Mouse (Mus musculus) cerebellum, postnatal 25 days (tissue): ENCODE results near the gene Snap23.

Source experiments
- DNase-seq, 2 experiments: peaks; one replicate each; pipeline ENCODE4 v3.0.0; 2021; ENCODE audit warnings: mixed read lengths in 2 of 2

Gene Snap23

DNA sequence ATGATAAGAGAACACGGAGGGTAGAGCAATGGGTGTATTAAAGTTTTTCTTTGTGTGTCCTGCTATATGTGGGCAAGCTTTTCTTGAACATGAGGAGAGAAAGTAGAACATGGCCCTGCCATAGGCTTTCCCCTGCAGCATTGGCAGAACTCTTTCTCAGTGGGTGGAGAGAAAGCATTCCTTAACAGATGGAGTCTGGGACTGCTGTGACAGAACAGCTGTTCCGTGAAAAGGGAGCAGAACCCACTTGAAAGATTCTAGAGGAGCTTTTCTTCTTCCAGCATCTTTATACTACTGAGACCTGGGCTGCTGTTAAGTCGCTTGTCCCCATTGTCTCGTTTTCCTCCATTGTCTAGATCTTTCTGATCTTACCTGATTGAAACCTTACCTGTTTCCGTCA, 22.3 kb downstream of the Snap23 start:
- DNase-seq, result no peak

DNA sequence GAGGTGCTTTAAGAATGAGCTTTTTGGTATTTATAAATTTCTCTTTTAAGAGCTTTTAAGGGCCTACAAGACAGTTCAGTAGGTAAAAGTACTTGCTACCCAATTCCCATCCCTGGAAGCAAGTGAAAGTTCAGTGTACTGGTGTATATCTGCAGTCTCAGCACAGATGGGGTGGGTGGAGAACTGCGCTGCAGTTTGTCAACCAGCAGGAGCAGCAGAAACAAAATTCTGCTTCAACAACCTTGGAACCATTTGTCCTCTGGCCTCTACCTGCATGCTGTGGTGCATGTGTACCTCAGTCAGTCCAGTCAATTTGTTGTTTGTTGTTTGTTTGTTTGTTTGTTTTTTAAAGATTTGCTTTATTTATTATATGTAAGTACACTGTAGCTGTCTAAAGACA, 24.8 kb downstream of the Snap23 start:
- no peak for DNase-seq

DNA sequence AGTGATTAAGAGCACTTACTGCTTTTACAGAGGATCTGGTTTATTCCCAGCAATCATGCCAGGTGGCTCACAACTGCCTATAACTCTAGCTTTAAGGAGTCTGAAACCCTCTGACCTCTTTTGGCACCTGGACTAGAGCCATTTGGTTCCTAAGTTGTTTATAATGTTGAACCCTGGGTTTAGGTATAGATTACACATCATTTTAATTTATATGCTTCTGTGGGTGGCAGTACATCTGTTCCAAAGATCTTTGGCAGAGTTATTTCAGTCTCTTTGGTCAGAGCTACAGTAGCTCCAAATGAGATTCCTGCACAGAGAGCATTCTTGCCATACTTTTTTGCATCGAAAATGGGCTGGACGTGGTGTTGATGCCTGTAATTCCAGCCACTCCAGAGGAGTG, 30.3 kb downstream of the Snap23 start:
- no peak for DNase-seq

DNA sequence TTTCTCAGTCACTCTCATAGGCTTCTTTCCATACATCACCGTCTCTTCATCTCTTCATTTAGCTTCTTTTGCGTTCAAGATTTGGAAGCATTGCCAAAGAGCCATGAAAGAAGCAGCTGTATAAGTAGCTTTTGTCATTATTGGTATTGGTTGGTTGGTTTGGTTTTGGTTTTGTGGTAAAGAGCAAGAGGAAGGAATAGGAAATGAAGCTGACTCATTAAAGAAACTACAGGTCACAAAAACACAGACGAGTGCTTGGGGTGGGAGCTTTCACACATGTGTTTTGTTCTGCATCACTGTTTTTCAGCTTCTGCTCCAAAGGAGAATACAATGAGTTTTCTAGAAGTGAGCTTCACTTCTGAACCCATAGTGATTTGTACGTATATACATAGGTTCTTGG, 32.0 kb downstream of the Snap23 start:
- DNase-seq, result no peak

DNA sequence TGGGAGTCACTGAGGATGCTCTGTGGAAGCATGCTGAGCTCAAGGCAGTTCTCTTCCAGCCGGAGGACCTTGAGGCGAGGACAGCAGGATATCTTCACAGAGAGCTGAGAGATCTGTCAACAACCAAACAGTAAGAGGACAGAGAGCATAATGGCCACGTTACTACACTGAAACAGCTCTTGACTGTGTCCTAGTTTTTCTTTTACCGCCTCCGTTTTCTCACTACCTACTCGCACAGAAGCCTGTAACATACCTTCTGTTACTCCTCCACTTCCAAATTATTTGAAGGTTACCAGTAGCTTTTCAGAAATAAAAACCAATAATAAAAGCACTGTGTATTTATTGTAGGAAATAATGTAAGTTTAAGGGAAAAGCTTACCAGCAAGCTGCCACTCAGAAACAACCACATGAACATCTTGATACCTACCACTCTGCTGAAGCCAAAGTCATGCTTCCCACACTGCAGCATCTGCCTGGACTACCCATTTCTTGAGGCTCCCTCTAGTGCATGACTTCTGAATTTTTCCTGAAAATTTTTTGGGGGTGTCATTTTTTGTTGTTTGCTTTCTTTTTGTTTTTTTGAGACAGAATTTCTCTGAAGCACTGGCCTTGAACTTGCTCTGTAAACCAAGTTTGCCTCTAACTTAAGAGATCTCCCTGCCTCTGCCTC, 38.7 kb downstream of the Snap23 start:
- no peak for DNase-seq

DNA sequence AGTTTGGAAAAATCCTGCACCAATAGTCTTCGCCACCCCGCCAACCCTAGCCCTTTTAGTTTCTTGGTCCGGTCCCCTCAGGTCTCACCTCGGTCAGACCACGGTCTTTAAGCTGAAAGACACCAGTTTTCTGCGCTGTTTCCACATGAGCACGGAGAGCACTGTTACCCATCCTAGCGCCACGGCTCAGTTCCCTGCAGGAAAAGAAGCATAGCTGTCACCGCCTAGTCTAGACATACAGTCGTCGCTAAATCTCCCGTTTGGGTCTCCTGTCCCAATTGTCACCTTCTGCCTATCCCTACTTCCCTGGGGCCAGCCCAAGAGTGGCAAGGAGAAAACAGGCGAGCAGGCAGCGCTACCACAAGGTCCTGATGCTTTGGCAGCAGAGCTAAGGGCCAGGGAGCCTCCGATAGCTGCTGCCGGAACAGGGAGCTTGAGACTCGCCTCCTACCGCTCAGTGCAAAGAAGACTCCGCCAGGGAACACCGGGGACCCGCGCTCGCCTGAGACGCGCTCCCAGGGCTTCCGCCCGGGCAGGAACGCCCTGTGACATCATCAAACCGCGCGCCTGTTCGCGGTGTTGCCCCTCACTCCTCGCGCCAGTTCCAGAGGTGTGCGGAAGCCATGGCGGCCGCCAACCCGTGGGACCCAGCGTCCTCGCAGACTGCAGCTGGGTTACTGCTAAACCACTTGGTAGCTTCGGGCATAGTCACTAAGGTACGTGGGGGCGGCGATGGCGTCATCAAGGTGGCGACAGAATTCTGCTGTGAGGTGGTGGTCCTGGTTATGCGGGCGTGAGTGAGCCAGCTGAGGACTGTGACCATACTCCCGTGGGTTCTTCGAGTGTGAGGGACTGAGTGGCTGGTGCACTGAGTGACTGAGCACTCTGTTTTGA, 41.6 kb downstream of the Snap23 start, which contains the start of the genes Haus2 and Lrrc57:
Haus2 (plus strand) TSS at position 554 of the 894 bp plus-strand sequence.
Lrrc57 (minus strand) TSS at position 691 of the 894 bp plus-strand sequence.
- DNase-seq, result peak; percentile 94

DNA sequence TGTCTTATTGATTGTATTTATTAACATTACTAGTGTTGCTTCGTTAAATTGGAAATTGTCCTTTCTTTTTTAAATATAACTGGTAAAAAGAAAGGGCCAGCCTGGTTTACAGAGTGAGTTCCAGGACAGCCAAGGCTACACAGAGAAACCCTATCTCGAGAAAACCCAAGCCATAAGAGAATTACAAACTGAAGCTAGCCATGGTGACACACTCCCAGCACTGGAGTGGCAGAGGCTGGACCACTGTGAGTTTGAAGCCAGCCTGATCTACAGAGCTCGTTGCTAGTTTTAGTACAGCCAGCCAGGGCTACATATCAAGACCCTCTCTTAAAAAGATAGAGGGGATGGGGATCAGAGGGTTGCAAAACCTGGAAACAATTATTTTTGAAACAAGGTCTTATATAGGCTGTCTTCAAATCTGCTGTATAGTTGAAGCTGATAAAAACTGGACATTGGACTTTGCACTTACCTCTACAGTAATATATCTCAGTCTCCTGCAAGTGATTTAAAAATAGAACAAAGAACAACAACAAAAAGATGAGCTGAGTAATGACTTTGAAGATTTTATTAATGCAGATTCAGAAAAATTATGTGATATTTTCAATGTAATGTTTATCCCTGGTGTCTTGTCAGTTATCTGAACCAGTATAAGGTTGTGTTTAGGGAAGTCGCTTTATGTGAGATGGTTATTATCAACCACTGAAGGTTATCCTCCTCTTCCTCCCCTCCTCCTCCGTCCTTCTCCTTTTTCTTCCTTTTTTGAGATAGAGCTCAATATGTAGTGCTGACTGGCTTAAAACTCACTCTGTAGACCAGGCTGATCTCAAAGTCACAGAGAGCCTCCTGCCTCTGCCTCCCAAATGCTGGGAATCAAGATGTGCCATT, 49.0 kb downstream of the Snap23 start:
- no peak for DNase-seq

DNA sequence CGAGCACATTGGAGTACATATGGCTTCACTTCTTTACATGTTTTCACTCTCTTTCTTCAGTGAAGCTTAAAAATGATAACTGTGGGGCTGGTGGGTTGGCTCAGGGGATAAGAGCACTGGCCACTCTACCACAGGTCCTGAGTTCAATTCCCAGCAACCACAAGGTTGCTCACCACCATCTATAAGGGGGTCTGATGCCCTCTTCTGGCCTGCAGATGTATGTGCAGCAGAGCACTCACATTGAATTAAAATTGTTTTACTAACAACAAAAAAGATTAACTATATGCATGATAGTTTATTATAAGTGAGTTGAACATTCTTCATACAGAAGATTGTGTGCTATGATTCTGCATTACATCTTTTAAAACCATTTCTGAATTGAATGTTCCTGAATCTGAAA, 52.1 kb downstream of the Snap23 start:
- DNase-seq, result no peak

DNA sequence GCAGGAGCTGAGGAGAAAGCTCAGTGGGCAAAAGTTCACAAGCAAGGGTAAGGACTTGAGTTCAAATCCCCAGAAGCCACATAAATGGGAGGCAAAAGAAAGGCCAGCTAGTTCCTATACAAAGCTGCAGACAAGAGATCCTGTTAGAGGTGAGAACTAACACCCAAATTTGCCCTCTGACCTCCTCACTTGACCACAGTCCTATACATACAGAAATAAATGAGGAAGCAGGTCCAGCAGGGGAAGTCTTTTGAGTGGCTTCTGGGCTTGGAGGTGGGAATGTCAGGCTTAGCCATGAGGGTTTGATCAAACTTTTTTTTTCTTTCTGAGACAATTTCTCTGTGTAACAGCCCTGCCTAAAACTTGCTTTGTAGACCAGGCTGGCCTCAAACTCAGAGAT, 55.4 kb downstream of the Snap23 start:
- DNase-seq, result no peak

DNA sequence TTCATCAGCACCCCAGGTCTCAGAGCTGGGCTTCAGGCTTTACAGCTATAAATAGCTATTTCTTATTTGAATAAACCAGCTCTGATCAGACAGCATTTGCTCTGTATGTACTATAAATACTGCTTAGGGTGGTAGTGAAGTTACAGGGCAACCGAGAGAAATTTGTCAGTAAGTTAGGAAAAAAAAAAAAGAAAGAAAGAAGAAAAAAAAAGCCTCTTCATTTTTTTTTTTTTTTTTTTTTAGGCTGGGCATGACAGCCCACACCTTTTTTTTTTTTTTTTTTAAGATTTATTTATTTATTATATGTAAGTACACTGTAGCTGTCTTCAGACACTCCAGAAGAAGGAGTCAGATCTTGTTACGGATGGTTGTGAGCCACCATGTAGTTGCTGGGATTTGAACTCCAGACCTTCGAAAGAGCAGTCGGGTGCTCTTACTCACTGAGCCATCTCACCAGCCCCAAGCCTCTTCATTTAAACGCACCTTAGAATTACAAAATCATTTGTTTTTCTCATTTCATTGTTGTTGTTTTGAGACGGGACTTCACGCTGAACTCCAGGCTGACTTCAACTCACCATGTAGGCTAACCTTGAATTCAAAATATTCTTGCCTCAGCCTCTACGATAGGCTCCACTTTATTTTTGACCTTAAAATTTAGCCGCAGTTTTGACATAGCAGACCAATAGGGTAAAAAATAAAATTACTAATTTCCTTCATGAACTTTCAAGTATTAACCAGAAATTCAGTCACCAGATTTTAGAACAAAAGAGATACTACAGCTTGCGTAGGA, 60.8 kb downstream of the Snap23 start:
- DNase-seq, result no peak

DNA sequence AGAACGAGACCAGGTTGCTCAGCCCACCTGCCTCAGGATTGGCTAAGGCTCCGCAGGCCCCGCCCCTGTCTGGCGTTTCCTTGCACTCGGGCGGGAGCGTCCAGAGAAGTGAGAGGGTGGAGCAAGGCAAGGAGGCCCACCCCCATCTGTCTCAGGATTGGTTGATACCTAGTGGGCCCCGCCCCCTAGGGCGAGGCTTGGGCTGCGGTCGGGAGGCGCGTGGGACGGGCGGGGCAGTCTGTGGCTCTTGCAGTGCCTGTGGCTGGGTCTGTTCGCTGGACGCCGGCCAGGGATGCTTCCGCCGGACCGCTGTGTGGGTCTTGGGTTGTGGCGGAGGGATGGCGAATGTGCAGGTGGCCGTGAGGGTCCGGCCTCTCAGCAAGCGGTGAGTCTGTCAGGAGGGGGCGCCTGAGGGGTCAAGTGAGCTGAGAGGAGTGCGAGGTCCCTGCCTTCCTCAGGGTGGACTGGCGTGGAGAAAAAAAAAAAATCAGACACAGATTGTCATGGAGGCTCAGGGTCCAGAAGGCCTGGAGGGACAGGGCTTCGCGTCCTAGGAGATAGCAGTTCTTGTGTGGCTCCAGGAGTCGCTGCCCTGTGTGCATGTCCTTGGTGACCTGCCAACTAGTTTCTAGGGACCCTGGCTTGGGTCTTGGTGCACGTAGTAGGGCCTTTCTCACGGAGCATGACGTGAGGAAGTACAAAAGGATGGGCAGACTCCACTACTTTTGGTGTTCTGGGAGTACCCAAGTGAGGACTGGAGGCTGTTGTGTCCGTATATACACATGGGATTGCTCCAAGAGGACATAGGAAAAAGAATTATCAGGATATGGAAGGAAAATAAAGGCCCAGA, 61.6 kb downstream of the Snap23 start, which contains the start of gene Stard9:
Stard9 (plus strand) TSS at position 236 of the 850 bp plus-strand sequence.
- peak; percentile 96 to 99 for DNase-seq

DNA sequence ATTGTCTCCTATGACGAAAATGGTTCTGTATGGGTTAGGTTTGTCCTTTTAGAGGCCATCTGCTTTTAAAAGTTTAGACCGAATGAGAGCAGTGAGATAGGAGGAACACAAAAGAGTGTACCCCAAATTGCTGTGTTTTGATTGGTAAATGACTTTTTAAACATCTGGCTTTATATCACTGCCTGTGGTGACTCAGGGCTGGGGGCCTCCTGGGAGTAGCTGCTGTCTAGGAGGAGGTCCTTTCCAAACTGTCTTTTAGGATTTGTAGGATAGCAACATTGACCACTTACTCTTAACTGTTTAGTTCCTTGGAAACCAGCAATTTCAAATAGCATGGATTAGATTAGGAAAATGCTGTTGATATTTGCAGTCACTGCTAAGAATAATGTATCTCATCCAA, 62.8 kb downstream of the Snap23 start:
- DNase-seq, result no peak

DNA sequence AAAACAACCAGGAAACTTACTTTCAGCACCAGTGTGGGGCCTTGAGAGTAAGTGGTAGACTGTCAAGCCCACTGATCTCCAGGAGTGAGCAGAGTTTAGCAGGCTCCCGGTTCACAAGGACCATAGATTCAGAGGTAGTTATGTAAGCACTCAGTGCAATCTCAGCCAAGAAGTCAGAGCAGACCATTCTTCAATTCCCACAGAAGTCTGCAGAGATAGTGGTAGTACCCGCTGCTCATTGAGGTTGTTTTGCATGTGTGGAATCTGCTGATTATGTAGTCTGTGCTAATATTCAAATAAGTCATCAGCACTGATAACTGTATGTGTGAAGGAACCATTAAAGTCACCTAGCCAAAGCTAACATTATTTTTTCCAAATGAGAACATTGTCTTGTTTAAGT, 63.2 kb downstream of the Snap23 start:
- DNase-seq, result peak in 1 of 2 experiments; percentile 7

DNA sequence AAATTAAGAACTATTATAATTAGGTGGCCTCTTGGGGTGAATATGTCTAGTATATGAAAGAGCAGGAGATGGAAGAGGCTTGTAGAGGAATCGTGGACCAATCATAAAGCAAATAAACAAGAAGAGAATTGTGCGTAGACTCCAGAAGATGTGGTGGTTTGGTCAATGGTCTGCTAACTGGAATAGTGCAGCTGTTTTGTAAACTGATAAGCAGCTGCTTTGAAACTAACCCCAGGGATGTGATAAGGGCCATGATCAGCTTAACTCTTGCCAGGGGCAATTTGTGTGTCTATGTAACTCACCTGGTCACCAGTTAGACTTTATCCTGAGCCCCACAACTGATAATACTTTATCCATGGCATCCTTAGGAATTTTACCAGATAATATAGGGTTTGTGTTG, 64.0 kb downstream of the Snap23 start:
- no peak for DNase-seq

DNA sequence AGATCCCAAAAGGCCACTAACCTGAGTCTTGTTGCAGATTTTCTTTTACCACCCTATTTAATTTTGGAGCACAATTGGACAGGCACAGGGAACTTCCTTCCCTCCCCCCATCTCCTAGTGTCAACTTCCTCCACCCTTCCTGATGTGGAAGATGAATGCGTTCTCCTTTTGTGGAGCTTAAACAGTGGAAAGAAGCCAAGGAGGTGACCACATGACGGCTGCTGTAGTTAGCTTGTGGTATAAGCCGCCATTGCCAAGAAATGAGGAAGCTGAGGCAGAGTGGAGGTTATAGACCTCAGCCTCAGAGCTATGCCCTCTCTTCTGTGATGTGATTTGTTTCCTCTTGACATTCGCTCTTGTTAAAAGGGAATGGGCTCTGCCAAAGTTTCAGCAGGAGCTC, 64.5 kb downstream of the Snap23 start:
- no peak for DNase-seq

DNA sequence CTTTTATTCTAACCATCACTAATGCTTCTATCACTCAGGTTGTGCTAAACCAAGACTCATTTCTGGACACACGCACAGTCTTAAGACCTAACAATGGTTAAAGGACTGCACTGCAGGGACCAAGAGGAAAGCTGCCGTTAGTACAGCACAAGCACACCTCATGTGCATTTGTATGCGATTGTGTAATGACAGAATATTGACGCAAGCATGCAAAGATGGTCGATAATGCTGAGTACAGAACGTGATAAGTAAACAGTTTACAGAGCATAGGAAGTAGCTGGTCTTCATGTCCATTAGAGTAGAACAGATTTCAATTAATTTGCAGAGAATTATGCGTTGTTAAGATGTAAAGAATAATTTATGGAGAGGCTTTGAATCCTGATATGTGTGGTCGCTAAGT, 73.4 kb downstream of the Snap23 start:
- no peak for DNase-seq

DNA sequence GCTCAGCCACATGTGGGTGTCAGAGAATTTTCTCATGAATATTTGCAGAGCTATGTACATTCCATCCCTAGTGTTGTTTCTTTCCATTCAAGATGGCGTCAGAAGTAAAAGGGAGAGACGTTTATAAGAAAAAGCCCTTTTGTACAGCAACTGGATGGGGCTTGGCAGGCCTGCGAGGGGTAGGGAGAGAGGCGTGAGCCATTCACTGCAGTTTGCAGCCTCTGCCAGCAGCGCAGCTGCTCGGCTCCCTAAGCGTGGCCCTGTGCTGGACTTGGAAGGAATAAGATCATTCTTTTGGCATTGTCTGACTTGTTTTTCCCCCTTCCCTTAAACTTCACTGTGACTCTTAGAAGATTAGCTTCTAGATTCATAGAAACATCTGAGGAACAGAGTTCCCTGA, 76.4 kb downstream of the Snap23 start:
- DNase-seq, result peak in 1 of 2 experiments; percentile 12

DNA sequence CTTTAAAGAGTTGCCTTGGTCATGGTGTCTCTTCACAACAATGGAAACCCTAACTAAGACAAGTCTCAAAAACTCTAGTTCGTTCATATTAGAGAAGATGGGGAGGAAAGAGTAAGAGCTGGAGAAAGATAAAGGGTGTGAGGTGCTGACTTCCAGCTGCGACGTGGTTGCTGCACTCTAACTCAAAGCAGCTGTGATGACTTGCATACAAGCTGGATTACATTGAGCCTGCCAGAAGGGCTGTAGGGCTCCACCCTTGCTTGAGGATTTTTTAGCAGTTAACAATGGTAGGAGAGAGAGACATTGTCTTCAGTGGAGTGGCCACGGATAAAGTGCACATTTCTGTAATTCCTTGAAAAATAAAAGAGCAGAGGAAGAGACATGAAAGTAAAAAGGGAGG, 79.3 kb downstream of the Snap23 start:
- DNase-seq, result no peak
